Mouse (Mus musculus) effector memory CD4-positive, alpha-beta T cell, adult 5 months (primary cell): ENCODE results near the gene Gm43302. TPM values are rescaled to one million over a fixed set of nuclear protein-coding genes. Genes with fewer than 3 reads are reported as not detected.

Experiments
- polyA plus RNA-seq: library from polyadenylated mRNA; unstranded; fragments of 100-300 nt; shearing (Covaris generic); gene quantifications from one replicate; pipeline ENCODE4 v1.2.1, GENCODE M21; 2017

Gm43302 gene
- 0.42 TPM for polyA plus RNA-seq

GRCm38 (mm10) chr5:105293226-105294165 lies at the start of gene Gm43302, which contains the start of gene Gbp6:
TSS of gene Gm43302 (minus strand) at chr5:105293695.
TSS of gene Gbp6 (minus strand) at chr5:105293698.

GRCm38 (mm10) chr5:105239483-105240047 lies 53.9 kb downstream of the Gm43302 start, which contains the start of gene Gbp10:
TSS of gene Gbp10 (minus strand) at chr5:105239533.

Other genes starting within 250 kb of the Gm43302 start
- gene Gbp9, start 154.2 kb downstream of the Gm43302 start, polyA plus RNA-seq, result 88.8 TPM
- 58.9 TPM for gene Gbp8, start 154.2 kb downstream of the Gm43302 start, polyA plus RNA-seq
- 136 TPM for gene Gbp4, start 154.1 kb downstream of the Gm43302 start, polyA plus RNA-seq
- 8.8 TPM for gene Gbp10, start 54.2 kb downstream of the Gm43302 start, polyA plus RNA-seq
- 43.4 TPM for gene Gbp6, start within 50 bp of the Gm43302 start, polyA plus RNA-seq
- 5.7 TPM for gene Lrrc8b, start 122.1 kb upstream of the Gm43302 start, polyA plus RNA-seq
- gene Lrrc8c, start 225.7 kb upstream of the Gm43302 start, polyA plus RNA-seq, result 84.7 TPM